Mouse (Mus musculus): Measurements from ENCODE around the gene Elavl1. TPM values are rescaled to one million over a fixed set of nuclear protein-coding genes. Genes with fewer than 3 reads are reported as not detected.
A peak's percentile ranks its signal among the peaks of the same experiment; 100 is the strongest.
"Not testable (repeated sequence)": the region's sequence is repeated elsewhere in the genome, so short reads cannot be mapped to it uniquely, and the experiment has no call there.

Elavl1 gene
- polyA plus RNA-seq, 1 experiment from 2014 or later = 283 TPM

DNA sequence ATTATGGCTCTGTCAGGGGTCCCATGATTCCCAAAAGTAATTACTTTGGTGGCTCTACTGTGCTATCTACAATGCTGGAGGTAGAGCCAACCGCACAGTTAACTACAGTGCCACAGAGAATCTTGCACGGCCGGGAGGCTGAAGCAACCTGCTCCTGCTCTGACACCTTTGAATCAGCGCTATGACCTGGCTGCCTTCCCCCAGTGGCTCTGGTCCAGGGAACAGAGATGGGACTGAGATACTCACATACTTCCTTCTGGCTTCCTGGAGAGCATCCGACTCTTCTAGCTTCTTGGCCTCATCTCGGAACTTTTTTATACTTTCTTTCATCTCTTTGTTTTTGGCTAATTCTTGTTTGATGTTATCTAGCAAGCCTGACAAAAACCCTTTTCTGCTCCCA lies 55.6 kb downstream of the Elavl1 start:
- Histone ChIP-seq H3K27me3 (no peaks in the 10 kb centered on the region), H3K4me2 (replicated peaks) (no peak overlapping the region), H3K9ac (no peak overlapping the region), H3K4me3 (no peak overlapping the region), H3K27ac (no peak overlapping the region), H3K4me1 (peaks cover 3% of the 10 kb centered on the region), H3K36me3 (peaks cover 91% of the 10 kb centered on the region), H3K9me3 (no peaks in the 10 kb centered on the region)
- ATAC-seq (ENCODE audit: low FRiP score, low read depth) = no peak
- 94% methylated on average over 6 of the region's 6 CpGs for WGBS

DNA sequence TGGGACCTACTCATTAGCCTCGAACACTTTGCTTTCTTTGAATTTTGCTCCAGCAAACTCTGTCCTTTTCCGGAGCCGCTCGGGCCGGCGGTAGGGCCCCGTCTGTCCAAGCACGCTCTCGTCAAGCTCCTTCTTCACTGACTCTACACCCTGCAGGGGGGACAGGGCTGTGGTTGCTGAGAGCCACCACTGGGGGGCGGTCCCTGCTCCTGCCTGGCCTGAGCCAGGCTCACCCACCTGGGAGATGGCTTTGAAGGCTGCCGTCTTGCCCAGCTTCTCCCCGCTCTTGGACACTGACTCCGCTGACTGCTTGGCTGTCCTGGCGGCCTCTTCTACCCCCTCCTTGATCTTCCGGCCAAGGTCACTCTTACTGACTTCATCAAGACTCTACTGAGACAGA lies 57.6 kb downstream of the Elavl1 start:
- 81% methylated on average over 15 of the region's 15 CpGs for WGBS
- peaks cover 95% of the 10 kb centered on the region for H3K36me3 ChIP-seq
- no peak overlapping the region for H3K4me3 ChIP-seq
- no peaks in the 10 kb centered on the region for H3K27me3 ChIP-seq
- no peak overlapping the region for H3K27ac ChIP-seq
- H3K4me2 ChIP-seq (replicated peaks) = no peak overlapping the region
- H3K4me1 ChIP-seq = no peaks in the 10 kb centered on the region
- H3K9me3 ChIP-seq = no peaks in the 10 kb centered on the region
- ATAC-seq (ENCODE audit: low FRiP score, low read depth) = no peak
- no peak overlapping the region for H3K9ac ChIP-seq

DNA sequence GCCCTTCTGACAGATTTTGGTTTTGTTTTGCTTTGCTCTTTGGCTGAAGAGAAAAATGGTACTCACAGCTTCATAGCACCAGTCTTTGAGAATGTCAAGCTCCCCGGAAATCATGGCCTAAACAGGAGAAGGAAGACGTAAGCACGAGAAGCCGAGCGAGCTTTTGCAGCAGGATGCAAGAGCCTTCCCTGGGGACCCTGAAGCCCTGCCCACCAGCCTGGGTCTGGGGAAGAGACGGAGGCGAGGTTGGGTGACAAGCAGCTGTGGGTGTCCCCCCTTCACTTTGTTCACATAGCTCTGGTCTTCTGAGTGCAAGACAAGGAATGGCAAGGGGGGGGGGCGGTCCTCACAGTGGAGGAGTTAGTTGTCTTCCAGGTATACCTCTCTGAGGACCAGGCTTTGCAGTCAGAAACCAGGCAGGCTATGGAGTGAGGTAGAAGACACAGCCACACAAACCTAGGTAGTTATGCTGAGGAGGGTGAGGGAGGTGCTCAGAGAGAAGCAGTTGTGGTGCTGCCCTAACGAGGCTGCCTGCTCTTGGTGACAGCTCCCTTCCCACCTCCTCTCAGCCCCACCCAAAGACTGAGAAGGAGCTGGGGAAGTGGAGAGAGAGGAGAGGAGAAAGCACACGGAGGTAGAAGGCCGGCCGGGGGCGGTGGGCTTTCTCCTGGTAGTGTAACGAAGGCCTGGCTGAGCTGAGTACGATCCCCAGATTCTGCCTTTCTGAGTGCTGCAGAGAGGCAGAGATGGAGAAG lies 59.9 kb downstream of the Elavl1 start:
- Histone ChIP-seq H3K9me3 (no peaks in the 10 kb centered on the region), H3K27ac (no peak overlapping the region), H3K9ac (no peak overlapping the region), H3K4me2 (replicated peaks) (no peak overlapping the region), H3K27me3 (no peaks in the 10 kb centered on the region), H3K4me1 (no peaks in the 10 kb centered on the region), H3K4me3 (no peak overlapping the region), H3K36me3 (peaks cover 96% of the 10 kb centered on the region)
- no peak for ATAC-seq (ENCODE audit: low FRiP score, low read depth)
- WGBS = 92% methylated on average over 15 of the region's 15 CpGs

DNA sequence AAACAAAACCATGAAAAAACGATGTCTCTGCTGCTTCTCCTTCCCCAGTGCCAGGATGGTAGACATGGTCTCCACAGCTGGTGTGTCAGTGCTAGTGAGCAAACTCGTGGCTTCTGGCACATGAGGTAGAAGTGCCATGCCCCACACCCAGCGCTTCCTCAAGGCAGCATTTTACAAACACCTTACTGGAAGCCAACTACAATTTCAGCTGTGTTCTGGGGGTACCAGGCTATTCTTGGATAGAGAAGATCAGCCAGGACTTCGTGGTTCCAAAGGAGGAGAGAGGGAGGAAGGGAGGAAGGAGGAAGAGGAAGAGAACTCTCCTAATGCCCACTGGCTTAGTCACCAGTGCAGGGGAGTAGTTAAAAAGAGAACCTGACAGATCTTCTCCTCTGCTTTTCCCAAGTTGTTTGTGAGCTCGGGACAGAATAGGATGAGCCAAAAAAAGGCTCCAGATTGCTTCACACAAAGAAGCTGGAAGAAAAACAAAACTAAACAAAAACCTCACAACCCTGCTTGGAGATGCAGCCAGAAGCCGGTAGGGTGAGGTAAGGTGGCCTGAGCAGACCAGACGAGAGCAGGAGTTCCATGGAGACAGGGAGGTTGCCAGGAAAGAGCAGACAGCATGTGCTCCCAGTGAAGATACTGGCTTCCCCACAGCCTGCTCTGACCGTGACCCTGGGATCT lies 62.0 kb downstream of the Elavl1 start:
- peaks cover 85% of the 10 kb centered on the region for H3K36me3 ChIP-seq
- H3K9me3 ChIP-seq = no peaks in the 10 kb centered on the region
- no peak overlapping the region for H3K4me3 ChIP-seq
- H3K27me3 ChIP-seq = no peaks in the 10 kb centered on the region
- no peak overlapping the region for H3K9ac ChIP-seq
- 87% methylated on average over 8 of the region's 8 CpGs for WGBS
- H3K4me2 ChIP-seq (replicated peaks) = no peak overlapping the region
- no peak overlapping the region for H3K27ac ChIP-seq
- H3K4me1 ChIP-seq = peaks cover 9% of the 10 kb centered on the region
- ATAC-seq (ENCODE audit: low FRiP score, low read depth) = no peak

DNA sequence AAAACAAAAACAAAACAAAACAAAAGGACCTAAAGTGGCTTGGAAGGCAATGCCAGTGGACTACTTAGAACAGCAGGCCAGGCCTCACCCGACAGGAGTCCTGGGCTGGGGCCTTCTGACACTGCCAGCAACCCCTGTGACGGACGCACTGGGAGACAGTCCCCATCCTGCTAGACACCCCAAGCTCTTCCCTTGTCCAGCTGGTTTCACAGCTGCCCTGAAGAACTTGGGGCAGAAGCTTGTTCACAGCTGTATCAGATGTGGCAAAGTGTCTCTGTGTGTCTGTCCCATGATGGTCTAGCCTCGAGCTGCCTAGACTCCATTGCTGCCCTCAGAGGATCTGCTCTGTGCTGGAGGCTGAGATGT lies 65.4 kb downstream of the Elavl1 start:
- no peak overlapping the region; the same call in 1 of the 2 replicates for H3K4me3 ChIP-seq
- no peak overlapping the region for H3K4me2 ChIP-seq (replicated peaks)
- H3K36me3 ChIP-seq = peaks cover 74% of the 10 kb centered on the region
- ATAC-seq (ENCODE audit: low FRiP score, low read depth) = no peak
- 82% methylated on average over 4 of the region's 4 CpGs for WGBS
- peak overlapping the region; percentile 76; the same call in 1 of the 2 replicates for H3K27ac ChIP-seq
- H3K9ac ChIP-seq = peak overlapping the region; percentile 5
- H3K27me3 ChIP-seq = no peaks in the 10 kb centered on the region
- no peaks in the 10 kb centered on the region for H3K9me3 ChIP-seq
- H3K4me1 ChIP-seq = peaks cover 27% of the 10 kb centered on the region

DNA sequence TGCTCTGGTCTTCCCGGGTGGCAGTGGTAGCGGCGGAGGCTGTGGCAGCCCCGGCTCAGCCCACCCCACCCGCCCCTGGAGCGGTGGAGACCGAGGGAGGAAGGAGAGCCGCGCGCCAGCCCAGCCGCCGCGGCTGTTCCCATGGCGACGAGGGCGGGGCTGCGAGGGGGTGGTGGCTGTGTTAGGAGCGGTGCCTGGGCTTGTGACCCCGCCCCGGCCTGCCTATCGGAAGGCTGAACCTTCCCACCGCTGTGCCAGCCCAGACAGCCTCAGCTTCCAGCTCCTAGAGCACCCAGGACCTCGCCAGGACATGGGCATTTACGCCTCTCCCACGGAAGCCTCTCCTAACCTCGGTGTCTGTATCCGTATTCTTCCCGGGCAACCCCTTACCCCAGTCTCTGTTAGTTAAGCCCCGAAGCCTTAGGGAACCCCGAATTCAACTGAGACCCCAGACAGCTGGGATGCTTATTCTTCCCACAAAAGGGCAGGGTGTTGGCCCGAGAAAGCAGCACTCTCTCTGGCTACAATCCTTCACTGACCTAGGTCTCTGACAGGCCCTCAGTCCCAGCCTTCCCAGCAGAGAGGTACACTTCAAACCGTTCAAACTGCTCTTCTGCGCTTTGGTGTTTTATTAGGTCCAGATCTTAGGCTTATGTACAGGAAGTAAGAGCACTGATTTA lies 65.9 kb downstream of the Elavl1 start, which contains the start of gene Ctxn1:
Gene Ctxn1 (minus strand): TSS at position 150 of the 680 bp plus-strand sequence.
- Histone ChIP-seq H3K4me3 (peak within 1 kb of the TSS; percentile 86), H3K9me3 (no peaks in the 10 kb centered on the region), H3K4me2 (replicated peaks) (peak within 1 kb of the TSS; percentile 83), H3K4me1 (peaks cover 31% of the 10 kb centered on the region), H3K9ac (peak within 1 kb of the TSS; percentile 88), H3K27ac (peak within 1 kb of the TSS; percentile 76), H3K36me3 (peaks cover 74% of the 10 kb centered on the region), H3K27me3 (no peaks in the 10 kb centered on the region)
- ATAC-seq (ENCODE audit: low FRiP score, low read depth) = peak; percentile 94
- 3% methylated on average over 33 of the region's 33 CpGs for WGBS

DNA sequence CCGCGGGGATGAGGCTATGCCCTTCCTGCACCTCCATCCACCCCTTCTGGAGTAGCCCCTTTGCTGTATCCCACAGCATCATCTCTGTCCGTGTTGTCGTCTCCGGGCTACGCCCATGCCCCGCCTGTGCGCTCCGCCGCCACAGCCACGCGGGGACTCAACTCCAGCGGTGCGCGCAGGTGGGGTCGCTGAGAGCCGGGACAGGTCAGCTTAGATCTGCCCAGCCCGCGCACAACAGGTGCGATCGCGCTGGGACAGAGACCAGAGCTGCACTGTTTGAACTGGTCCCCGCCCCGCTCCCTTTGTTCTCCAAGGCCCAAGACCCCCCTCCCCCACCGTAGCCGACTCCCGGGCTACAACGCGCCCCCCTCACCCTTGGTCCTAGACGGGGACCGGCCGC lies 66.5 kb downstream of the Elavl1 start:
- peaks cover 70% of the 10 kb centered on the region for H3K36me3 ChIP-seq
- peaks cover 37% of the 10 kb centered on the region for H3K4me1 ChIP-seq

DNA sequence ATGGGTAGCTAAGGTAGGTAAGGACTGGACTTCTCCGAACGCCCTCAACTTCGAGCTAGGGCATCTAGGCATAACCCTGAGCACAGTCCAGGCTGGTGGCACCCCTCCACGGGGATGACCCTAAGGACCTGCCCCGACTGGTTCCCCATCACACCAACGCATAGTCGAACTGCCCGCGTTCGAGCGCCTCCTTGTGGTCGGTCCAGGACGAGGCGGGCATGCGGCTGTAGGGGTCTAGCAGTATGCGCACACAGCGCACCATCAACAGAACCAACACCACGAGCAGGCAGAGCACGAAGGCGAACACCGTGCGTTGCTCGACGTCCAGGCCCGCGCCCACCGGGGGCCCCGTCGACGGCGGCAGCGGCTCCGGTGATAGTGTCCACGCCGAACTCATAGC lies 67.0 kb downstream of the Elavl1 start:
- Histone ChIP-seq H3K36me3 (peaks cover 66% of the 10 kb centered on the region), H3K9me3 (no peaks in the 10 kb centered on the region), H3K27me3 (no peaks in the 10 kb centered on the region), H3K27ac (peak overlapping the region; percentile 72), H3K9ac (peak overlapping the region; percentile 88), H3K4me2 (replicated peaks) (peak overlapping the region; percentile 83), H3K4me3 (peak overlapping the region; percentile 86), H3K4me1 (peaks cover 39% of the 10 kb centered on the region)
- 1% methylated on average over 35 of the region's 35 CpGs for WGBS
- peak; percentile 50 for ATAC-seq (ENCODE audit: low FRiP score, low read depth)

More for the DNA sequence above, 66.5 kb downstream of the Elavl1 start:
- Histone ChIP-seq H3K4me2 (replicated peaks) (peak overlapping the region; percentile 83), H3K9me3 (no peaks in the 10 kb centered on the region), H3K9ac (peak overlapping the region; percentile 88), H3K27ac (peak overlapping the region; percentile 72), H3K4me3 (peak overlapping the region; percentile 86), H3K27me3 (no peaks in the 10 kb centered on the region)
- under 1% methylated on average over 32 of the region's 32 CpGs for WGBS
- ATAC-seq (ENCODE audit: low FRiP score, low read depth) = peak; percentile 79

DNA sequence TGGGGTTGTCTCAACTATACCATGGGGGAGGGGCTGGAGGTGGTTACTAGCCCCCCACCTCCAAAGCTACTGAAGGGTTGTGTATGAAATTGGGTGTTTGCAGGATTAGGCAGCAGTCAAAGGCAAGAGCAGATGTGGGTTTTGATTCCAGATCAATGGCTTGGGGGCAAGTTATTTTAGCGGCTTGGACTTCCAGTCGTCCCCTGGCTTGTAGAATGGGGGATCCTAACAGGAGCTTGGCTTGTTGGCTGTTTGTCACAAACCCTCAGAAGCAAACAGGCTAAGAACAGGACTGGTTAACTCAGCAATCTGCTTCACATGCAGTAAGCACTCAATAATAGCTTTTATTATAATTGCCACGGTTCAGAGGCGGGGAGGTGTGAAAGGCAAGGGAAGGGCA lies 67.9 kb downstream of the Elavl1 start:
- Histone ChIP-seq H3K36me3 (peaks cover 57% of the 10 kb centered on the region), H3K4me1 (peaks cover 42% of the 10 kb centered on the region), H3K4me2 (replicated peaks) (peak overlapping the region; percentile 83), H3K27me3 (no peaks in the 10 kb centered on the region), H3K4me3 (no peak overlapping the region), H3K27ac (no peak overlapping the region), H3K9ac (peak overlapping the region; percentile 88; the same call in 1 of the 2 replicates), H3K9me3 (no peaks in the 10 kb centered on the region)
- WGBS = 70% methylated on average over 4 of the region's 4 CpGs
- no peak for ATAC-seq (ENCODE audit: low FRiP score, low read depth)

DNA sequence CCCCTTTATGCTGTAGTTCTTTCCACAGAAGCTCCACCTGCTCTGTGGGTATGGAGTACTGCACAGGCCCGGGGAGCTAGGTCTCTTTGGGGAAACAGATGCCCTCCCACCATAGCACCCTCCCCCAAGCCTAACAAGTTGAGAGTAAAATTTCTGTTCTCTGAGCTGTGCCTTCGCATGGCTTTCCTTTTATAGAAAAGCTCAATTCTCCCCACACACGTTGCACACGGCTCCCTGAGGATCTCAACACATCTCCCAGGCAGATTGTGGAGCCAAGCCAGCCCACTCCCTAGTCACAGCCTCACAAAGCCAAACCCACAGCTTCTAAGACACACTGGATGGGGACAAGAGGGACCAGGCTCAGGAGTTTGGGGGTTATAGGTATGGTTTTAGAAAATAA lies 68.3 kb downstream of the Elavl1 start:
- Histone ChIP-seq H3K27me3 (no peaks in the 10 kb centered on the region), H3K4me1 (peaks cover 43% of the 10 kb centered on the region), H3K27ac (no peak overlapping the region), H3K4me3 (no peak overlapping the region), H3K9me3 (no peaks in the 10 kb centered on the region), H3K9ac (0 out of 2 replicates have a peak overlapping the region, but pooled peaks have one; percentile 88), H3K4me2 (replicated peaks) (peak overlapping the region; percentile 83), H3K36me3 (peaks cover 52% of the 10 kb centered on the region)
- WGBS = 56% methylated on average over 4 of the region's 4 CpGs
- ATAC-seq (ENCODE audit: low FRiP score, low read depth) = no peak

DNA sequence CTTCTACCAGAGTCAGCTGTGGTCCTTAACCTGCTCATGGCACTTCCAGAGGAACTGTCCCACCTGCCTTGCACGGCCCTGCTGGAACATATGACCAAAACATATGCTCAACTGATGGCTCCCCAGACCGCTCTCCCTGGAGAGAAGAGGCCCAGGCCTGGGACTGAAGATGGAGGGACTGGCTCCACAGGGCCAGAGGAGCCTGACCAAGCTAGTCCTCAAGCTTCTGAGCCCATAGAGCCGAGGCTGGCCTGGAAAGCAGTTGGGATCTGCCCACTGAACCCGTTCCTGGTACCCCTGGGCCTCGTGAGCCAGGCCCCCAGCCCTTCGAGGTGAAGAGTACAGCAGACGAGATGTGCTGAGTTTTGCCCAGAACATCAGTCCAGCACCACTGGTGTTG lies 69.7 kb downstream of the Elavl1 start:
- not testable (repeated sequence) for ATAC-seq (ENCODE audit: low FRiP score, low read depth); H3K9me3 ChIP-seq; H3K27ac ChIP-seq; H3K4me3 ChIP-seq; H3K27me3 ChIP-seq; H3K9ac ChIP-seq; H3K4me2 ChIP-seq (replicated peaks)
- peaks cover 38% of the 10 kb centered on the region for H3K36me3 ChIP-seq
- H3K4me1 ChIP-seq = peaks cover 46% of the 10 kb centered on the region
- WGBS = 84% methylated on average over 7 of the region's 7 CpGs

DNA sequence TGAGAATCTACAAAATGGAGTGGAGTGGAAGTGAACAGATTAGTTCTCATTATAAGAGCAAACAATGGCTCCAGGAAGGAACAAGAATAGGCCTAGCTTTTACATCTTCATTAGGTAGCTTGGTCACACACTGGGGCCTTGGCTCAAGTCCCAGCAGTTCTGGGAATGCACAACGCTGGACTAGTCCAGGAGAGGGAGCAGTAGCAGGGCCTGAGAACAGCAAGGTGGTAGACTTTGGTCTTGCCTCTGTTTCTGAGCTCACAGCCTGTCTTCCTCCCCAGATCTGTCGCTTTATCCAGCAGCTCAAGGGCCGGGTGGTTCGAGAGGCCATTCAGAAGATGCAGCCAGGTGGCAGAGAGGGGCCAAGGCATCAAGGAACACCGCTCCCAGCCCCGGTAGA lies 71.2 kb downstream of the Elavl1 start:
- no peak for ATAC-seq (ENCODE audit: low FRiP score, low read depth)
- H3K27ac ChIP-seq = peak overlapping the region; percentile 91; the same call in 1 of the 2 replicates
- H3K27me3 ChIP-seq = no peaks in the 10 kb centered on the region
- H3K36me3 ChIP-seq = peaks cover 40% of the 10 kb centered on the region
- H3K4me3 ChIP-seq = peak overlapping the region; percentile 79
- peak overlapping the region; percentile 88; the same call in 1 of the 2 replicates for H3K9ac ChIP-seq
- H3K4me1 ChIP-seq = peaks cover 48% of the 10 kb centered on the region
- no peaks in the 10 kb centered on the region for H3K9me3 ChIP-seq
- H3K4me2 ChIP-seq (replicated peaks) = peak overlapping the region; percentile 83
- 74% methylated on average over 6 of the region's 6 CpGs for WGBS
